ENCODE assay signal across 15 mouse cellular contexts in the genomic region with DNA sequence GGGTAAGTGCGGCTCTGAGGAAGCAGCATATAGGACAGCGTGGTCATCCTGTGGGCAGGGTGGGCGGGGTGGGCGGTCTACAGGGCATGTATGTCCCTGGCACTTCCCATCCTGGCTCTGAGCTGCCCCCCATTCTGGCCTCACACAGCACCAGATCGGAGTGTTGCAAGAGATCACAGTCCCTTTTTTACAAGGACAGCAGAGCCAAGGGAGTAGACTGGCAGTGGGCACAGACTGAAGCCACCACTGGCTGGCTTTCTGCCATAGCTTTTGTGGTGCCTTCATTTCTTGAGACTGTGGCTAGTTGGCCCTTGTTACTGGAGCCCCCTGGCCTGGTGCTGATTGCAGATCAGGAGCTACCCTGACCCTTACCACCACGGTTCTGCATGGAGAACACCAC. TPM values are rescaled to one million over a fixed set of nuclear protein-coding genes. Genes with fewer than 3 reads are reported as not detected.
A peak's percentile ranks its signal among the peaks of the same experiment; 100 is the strongest.
DNase-seq lines count a peak whose midpoint lies in the region; ATAC-seq and TF ChIP-seq lines count a peak whose summit lies in the region.
"Had no signal": no experiment of that assay in that cellular context is flagged by ENCODE, and none has a peak within 500 bp of the region (broad histone marks: within the 10 kb centered on the region; RNA-seq: fewer than 3 reads in every experiment).

No protein-coding gene starts in this region.

- 0 out of 2 replicates have a peak, but pooled peaks cover 6% of the 10 kb centered on the region for H3K27me3 ChIP-seq in hindbrain, embryonic 13.5 days
- H3K27me3 ChIP-seq in hindbrain, embryonic 12.5 days, result peaks cover 3% of the 10 kb centered on the region; the same call in 1 of the 2 replicates
- H3K27me3 ChIP-seq in lung, embryonic 14.5 days (ENCODE audit: insufficient read depth, low read length), result no peaks in the 10 kb centered on the region
- no peaks in the 10 kb centered on the region for H3K27me3 ChIP-seq in embryonic facial prominence, embryonic 10.5 days (replicated peaks; ENCODE audit: low read depth, poor library complexity, severe bottlenecking)
- H3K27me3 ChIP-seq in embryonic facial prominence, embryonic 15.5 days, result no peaks in the 10 kb centered on the region

- H3K9me3 ChIP-seq in hindbrain, embryonic 13.5 days, result no peaks in the 10 kb centered on the region
- H3K9me3 ChIP-seq in hindbrain, embryonic 12.5 days (replicated peaks), result no peaks in the 10 kb centered on the region
- no peaks in the 10 kb centered on the region for H3K9me3 ChIP-seq in lung, embryonic 14.5 days (ENCODE audit: low read depth, low read length)
- H3K9me3 ChIP-seq in embryonic facial prominence, embryonic 10.5 days, result no peaks in the 10 kb centered on the region
- H3K9me3 ChIP-seq in embryonic facial prominence, embryonic 15.5 days (replicated peaks), result no peaks in the 10 kb centered on the region
- H3K9me3 ChIP-seq: limb, embryonic 12.5 days had no signal

- no peak for TF ChIP-seq CTCF in lung, embryonic 14.5 days (IDR thresholded peaks at IDR 0.05; ENCODE audit: low read depth)

- no peak for DNase-seq in lung, embryonic 14.5 days
- DNase-seq in lung, postnatal 10 days, result no peak
- no peak for DNase-seq in embryonic facial prominence, embryonic 10.5 days (ENCODE audit: low spot score)
- no peak for DNase-seq in right cerebral cortex, adult 18-20 months
- DNase-seq: cerebellum, postnatal 25 days; heart, postnatal 4 days; spleen, adult 18-20 months; thymus, postnatal 14 days had no signal

- ATAC-seq in hindbrain, embryonic 13.5 days (ENCODE audit: low FRiP score), result no peak
- ATAC-seq in hindbrain, embryonic 12.5 days (ENCODE audit: low FRiP score), result no peak
- no peak for ATAC-seq in lung, embryonic 14.5 days (ENCODE audit: insufficient read depth)
- no peak for ATAC-seq in embryonic facial prominence, embryonic 15.5 days (ENCODE audit: insufficient number of reproducible peaks, low FRiP score, low TSS enrichment, low read depth)
- ATAC-seq: activated CD4-positive, CD25-positive, alpha-beta regulatory T cell, adult 4 months; forebrain, embryonic 16.5 days; lung, postnatal 0 days had no signal

- H3K9ac ChIP-seq in hindbrain, embryonic 13.5 days, result peak overlapping the region; percentile 24; the same call in 1 of the 2 replicates
- H3K9ac ChIP-seq in hindbrain, embryonic 12.5 days, result no peak overlapping the region
- no peak overlapping the region for H3K9ac ChIP-seq in lung, embryonic 14.5 days
- no peak overlapping the region for H3K9ac ChIP-seq in embryonic facial prominence, embryonic 15.5 days
- H3K9ac ChIP-seq: limb, embryonic 12.5 days had no signal

- peaks cover 16% of the 10 kb centered on the region for H3K4me1 ChIP-seq in hindbrain, embryonic 13.5 days (replicated peaks)
- peaks cover 8% of the 10 kb centered on the region; the same call in 1 of the 2 replicates for H3K4me1 ChIP-seq in hindbrain, embryonic 12.5 days
- H3K4me1 ChIP-seq in lung, embryonic 14.5 days (ENCODE audit: insufficient read depth), result peaks cover 8% of the 10 kb centered on the region; the same call in 1 of the 2 replicates
- H3K4me1 ChIP-seq in embryonic facial prominence, embryonic 10.5 days, result peaks cover 39% of the 10 kb centered on the region
- H3K4me1 ChIP-seq in embryonic facial prominence, embryonic 15.5 days, result peaks cover 20% of the 10 kb centered on the region

- H3K4me2 ChIP-seq in hindbrain, embryonic 13.5 days, result no peak overlapping the region
- H3K4me2 ChIP-seq in hindbrain, embryonic 12.5 days (replicated peaks), result no peak overlapping the region
- H3K4me2 ChIP-seq in lung, embryonic 14.5 days, result 0 out of 2 replicates have a peak overlapping the region, but pooled peaks have one; percentile 20
- H3K4me2 ChIP-seq in embryonic facial prominence, embryonic 15.5 days (replicated peaks), result no peak overlapping the region
- H3K4me2 ChIP-seq: limb, embryonic 12.5 days had no signal

- WGBS in hindbrain, embryonic 13.5 days, result 89% methylated on average over 6 of the region's 6 CpGs
- 89% methylated on average over 6 of the region's 6 CpGs for WGBS in hindbrain, embryonic 12.5 days
- WGBS in lung, embryonic 14.5 days, result 88% methylated on average over 6 of the region's 6 CpGs
- WGBS in embryonic facial prominence, embryonic 10.5 days, result 75% methylated on average over 6 of the region's 6 CpGs
- 68% methylated on average over 6 of the region's 6 CpGs for WGBS in embryonic facial prominence, embryonic 15.5 days

- H3K36me3 ChIP-seq in hindbrain, embryonic 13.5 days, result peaks cover 8% of the 10 kb centered on the region; the same call in 1 of the 2 replicates
- H3K36me3 ChIP-seq in hindbrain, embryonic 12.5 days, result no peaks in the 10 kb centered on the region
- H3K36me3 ChIP-seq in lung, embryonic 14.5 days (ENCODE audit: insufficient read depth), result no peaks in the 10 kb centered on the region
- H3K36me3 ChIP-seq in embryonic facial prominence, embryonic 10.5 days (replicated peaks), result no peaks in the 10 kb centered on the region
- H3K36me3 ChIP-seq in embryonic facial prominence, embryonic 15.5 days, result no peaks in the 10 kb centered on the region
- H3K36me3 ChIP-seq: limb, embryonic 12.5 days had no signal

- H3K4me3 ChIP-seq in hindbrain, embryonic 13.5 days, result no peak overlapping the region
- H3K4me3 ChIP-seq in hindbrain, embryonic 12.5 days, result no peak overlapping the region
- no peak overlapping the region for H3K4me3 ChIP-seq in lung, embryonic 14.5 days (ENCODE audit: low read depth, low read length)
- H3K4me3 ChIP-seq in embryonic facial prominence, embryonic 10.5 days, result no peak overlapping the region
- H3K4me3 ChIP-seq in embryonic facial prominence, embryonic 15.5 days (replicated peaks), result no peak overlapping the region
- H3K4me3 ChIP-seq: limb, embryonic 12.5 days had no signal

- H3K27ac ChIP-seq in hindbrain, embryonic 13.5 days, result no peak overlapping the region
- H3K27ac ChIP-seq in hindbrain, embryonic 12.5 days, result no peak overlapping the region
- peak overlapping the region; percentile 13; the same call in 1 of the 2 replicates for H3K27ac ChIP-seq in lung, embryonic 14.5 days (ENCODE audit: low read depth)
- H3K27ac ChIP-seq in embryonic facial prominence, embryonic 10.5 days (replicated peaks), result peak overlapping the region; percentile 54
- H3K27ac ChIP-seq in embryonic facial prominence, embryonic 15.5 days (replicated peaks), result peak overlapping the region; percentile 58; the same call in 1 of the 2 replicates
- H3K27ac ChIP-seq: limb, embryonic 12.5 days had no signal

RNA-seq across cellular contexts. Expression of a gene that starts 6.0 kb away (rescaled TPM):
- 3.1 and 4.5 TPM in 2 replicates for polyA plus RNA-seq in hindbrain, embryonic 13.5 days (2015; fragmentation: Nextera tagmentation; extraction: Ambion mirVana)
- 2.1 and 2.2 TPM in 2 replicates for polyA plus RNA-seq in hindbrain, embryonic 12.5 days (2016; fragmentation: Nextera tagmentation; extraction: Ambion mirVana)
- polyA plus RNA-seq in lung, embryonic 14.5 days (2014; fragmentation: Nextera tagmentation; extraction: Ambion mirVana), result 0.50 and 0.68 TPM in 2 replicates
- polyA plus RNA-seq in embryonic facial prominence, embryonic 10.5 days (2016; fragmentation: Nextera tagmentation; extraction: Ambion mirVana), result 0.75 and 1.3 TPM in 2 replicates
- polyA plus RNA-seq in embryonic facial prominence, embryonic 15.5 days (2015; fragmentation: Nextera tagmentation; extraction: Ambion mirVana), result 4.3 and 4.8 TPM in 2 replicates

Comparison
In these comparisons a context has a peak if more than half of its experiments do, and no peak if none do; other contexts are left out.
1. H3K27ac ChIP-seq: peak in lung, embryonic 14.5 days (single experiment), embryonic facial prominence, embryonic 10.5 days (single experiment) and embryonic facial prominence, embryonic 15.5 days (single experiment); none in hindbrain, embryonic 13.5 days (single experiment) and hindbrain, embryonic 12.5 days (single experiment).